Mouse (Mus musculus) CH12.LX (cell line): ENCODE results near the gene Ankle1.

Source experiments
- EP300 ChIP-seq: IDR thresholded peaks from 2 replicates; pipeline ENCODE4 v1.6.1; 2011; ENCODE audit warnings: low read length, improper control_type of control experiment
- JUND ChIP-seq: conservative IDR thresholded peaks from 2 replicates; pipeline ENCODE4 v1.6.1; 2011; ENCODE audit warnings: low read depth, low read length, improper control_type of control experiment
- MAFK ChIP-seq: IDR thresholded peaks from 2 replicates; pipeline ENCODE4 v1.6.1; 2011; ENCODE audit warnings: low read length, improper control_type of control experiment; ENCODE audit not compliant: insufficient replicate concordance
- MAX ChIP-seq: IDR thresholded peaks from 2 replicates; pipeline ENCODE4 v1.6.1; 2011; ENCODE audit warnings: low read length, improper control_type of control experiment
- MYC ChIP-seq: IDR thresholded peaks from 2 replicates; pipeline ENCODE4 v1.6.1; 2011; ENCODE audit warnings: low read depth, mild to moderate bottlenecking, improper control_type of control experiment, low read length
- POLR2A ChIP-seq: IDR thresholded peaks from 2 replicates; pipeline ENCODE4 v1.6.1; 2011; ENCODE audit warnings: low read depth, mild to moderate bottlenecking, improper control_type of control experiment, low read length
- ZC3H11A ChIP-seq: IDR thresholded peaks from 2 replicates; pipeline ENCODE4 v1.6.1; 2012; ENCODE audit warnings: low read depth, mild to moderate bottlenecking, inconsistent platforms, low read length, improper control_type of control experiment
- ZMIZ1 ChIP-seq: IDR thresholded peaks from 2 replicates; pipeline ENCODE4 v1.6.1; 2012; ENCODE audit warnings: low read depth, mild to moderate bottlenecking, inconsistent platforms, low read length, improper control_type of control experiment

DNA sequence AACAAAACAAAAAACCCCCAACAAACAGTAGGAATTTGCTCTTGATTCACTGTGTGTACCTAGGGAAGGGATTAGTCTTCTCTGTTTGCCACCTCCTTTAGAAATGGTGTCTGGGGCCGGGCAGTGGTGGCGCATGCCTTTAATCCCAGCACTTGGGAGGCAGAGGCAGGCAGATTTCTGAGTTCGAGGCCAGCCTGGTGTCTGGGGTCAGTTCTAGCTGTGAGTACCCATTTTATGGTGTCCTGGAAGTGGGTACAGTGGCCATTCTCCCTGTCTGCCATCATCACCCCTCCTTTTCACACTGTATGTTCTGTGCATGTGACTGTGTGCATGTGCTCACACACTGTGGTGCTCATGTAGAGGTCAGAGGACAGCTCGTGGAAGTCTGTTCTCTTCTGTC is 2.4 kb downstream of the Ankle1 start:
- TF ChIP-seq ZC3H11A (no peak), MYC (no peak), MAX (no peak), ZMIZ1 (no peak), POLR2A (no peak), MAFK (no peak), EP300 (no peak), JUND (no peak)
